Mouse (Mus musculus) megakaryocyte-erythroid progenitor cell, adult 5-6 weeks (primary cell): ENCODE measurements around the gene Ctsw. TPM values are rescaled to one million over a fixed set of nuclear protein-coding genes. Genes with fewer than 3 reads are reported as not detected.
"Not testable (repeated sequence)": the region's sequence is repeated elsewhere in the genome, so short reads cannot be mapped to it uniquely, and the experiment has no call there.

Experiments used
- ATAC-seq: replicated peaks from 2 replicates; pipeline ENCODE4 v1.8.0; 2016; ENCODE audit warnings: mild to moderate bottlenecking, inconsistent platforms; ENCODE audit not compliant: severe bottlenecking, poor library complexity, low FRiP score, low TSS enrichment
- total RNA-seq, 2 experiments: library from RNA; stranded (forward) in 1 of 2; stranded (reverse) in 1 of 2; fragments of 200-1000, 215-1000 nt in 1 of 2; fragments of >200 nt in 1 of 2; fragmentation: Nextera tagmentation in 1 of 2; gene quantifications; 2 replicates each; pipeline ENCODE4 v1.2.3; 2014 to 2017

The Ctsw gene
- total RNA-seq (2014; fragmentation: Nextera tagmentation) (4.9 and 10.5 TPM in 2 replicates), total RNA-seq (2017) (0.53 and 8.4 TPM in 2 replicates)

DNA sequence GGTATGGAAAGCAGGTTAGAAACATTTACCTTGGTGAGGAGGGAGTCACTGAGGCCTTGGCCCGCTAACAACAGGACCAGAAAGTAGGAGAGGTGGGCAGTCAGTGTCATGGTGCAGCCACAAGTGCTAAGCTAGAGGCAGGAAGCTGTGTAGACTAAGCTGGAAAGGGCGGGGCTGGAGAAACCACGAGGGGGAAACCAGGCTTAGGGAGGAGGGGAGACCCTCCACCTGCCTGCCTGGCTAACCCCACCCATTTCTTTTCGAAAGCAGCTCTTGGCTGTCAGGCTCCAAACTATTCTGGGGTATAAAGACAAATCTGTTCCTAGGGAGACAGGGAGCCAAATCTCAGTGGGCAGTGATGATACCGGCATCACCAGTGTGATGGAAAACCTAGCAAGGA is at the start of gene Ctsw:
TSS of gene Ctsw (minus strand) at position 134 of the 400 bp plus-strand sequence.
- ATAC-seq, result no peak

DNA sequence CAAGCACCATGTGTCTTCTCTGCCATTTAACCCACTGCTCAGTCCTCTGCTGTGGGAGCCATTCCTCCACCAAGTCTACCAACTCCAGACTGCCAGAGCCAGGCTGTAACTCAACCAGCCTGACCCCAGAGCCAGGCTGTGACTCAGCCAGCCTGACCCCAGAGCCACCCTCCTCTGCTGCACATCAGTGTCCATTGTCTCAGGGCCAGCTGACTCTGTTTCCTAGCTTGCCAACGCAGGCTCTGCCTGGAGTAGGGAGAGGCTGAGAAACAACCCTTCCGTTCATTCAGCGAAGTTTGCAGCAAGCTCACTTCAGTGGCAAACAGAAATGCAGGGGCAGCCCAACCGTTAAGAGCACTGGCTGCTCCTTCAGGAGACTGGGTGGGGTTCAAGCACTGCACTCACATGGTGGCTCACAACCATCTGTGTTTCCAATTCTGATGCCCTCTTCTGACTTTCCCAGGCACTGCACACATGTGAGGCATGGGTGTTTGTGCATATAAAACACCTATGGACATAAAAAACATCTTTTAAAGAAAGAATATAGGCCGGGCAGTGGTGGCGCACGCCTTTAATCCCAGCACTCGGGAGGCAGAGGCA is 48.7 kb upstream of the Ctsw start:
- ATAC-seq, result no peak

DNA sequence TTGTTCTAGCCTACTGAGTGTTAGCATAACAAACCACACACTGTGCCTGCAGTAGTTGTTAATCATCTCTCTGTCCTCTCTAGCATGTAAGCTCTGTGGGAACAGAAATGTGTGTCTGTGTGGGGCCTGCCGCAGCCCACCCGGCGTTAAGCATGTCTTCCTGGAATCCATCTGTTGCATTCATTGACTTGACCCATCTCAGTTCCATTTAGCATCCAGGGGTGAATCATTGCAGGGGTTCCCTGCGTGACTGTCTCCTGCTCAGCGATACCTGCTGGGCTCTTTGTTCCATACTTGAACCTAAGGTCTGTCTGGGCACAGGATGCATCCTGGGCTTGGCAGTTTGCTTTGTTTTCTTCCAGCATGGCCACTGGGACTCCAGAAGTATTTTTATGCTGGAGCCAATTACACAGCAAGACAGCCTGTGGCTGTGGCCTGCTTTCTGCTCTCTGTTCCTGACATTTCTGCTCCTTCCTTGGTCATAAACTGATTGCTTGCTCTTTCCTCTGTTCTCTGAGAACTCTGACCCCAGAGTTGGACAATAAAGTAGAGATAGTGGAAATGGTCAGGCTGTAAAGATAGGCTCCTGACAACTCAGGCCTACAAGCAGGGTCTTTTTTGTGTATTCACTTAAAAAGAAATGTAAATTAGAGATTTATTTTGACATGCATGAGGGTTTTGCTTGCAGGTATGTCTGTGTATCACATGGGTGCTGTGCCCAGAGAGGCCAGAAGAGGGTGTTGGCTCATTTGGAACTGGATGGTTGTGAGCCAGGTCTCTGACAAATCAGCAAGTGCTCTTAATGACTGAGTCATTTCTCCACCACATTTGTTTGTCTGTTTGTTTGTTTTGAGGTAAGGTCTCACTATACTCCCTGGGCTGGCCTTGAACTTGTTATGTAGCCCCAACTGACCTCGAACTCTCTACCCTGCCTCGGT is 47.8 kb upstream of the Ctsw start:
- ATAC-seq, result peak; percentile 64

DNA sequence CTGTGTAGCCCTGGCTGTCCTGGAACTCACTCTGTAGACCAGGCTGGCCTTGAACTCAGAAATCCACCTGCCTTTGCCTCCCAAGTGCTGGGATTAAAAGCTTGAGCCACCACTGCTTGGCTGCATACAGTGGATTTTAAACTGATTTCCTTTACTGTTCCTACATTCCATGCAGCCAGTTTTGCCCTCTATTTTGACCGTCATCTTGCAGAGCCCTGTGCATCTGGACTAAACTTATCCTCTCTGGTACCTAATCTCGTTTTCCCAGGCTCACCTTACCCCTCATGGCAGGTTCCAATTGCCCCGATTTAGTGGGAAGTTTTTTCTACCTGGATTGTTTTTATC is 44.7 kb upstream of the Ctsw start:
- ATAC-seq, result no peak

DNA sequence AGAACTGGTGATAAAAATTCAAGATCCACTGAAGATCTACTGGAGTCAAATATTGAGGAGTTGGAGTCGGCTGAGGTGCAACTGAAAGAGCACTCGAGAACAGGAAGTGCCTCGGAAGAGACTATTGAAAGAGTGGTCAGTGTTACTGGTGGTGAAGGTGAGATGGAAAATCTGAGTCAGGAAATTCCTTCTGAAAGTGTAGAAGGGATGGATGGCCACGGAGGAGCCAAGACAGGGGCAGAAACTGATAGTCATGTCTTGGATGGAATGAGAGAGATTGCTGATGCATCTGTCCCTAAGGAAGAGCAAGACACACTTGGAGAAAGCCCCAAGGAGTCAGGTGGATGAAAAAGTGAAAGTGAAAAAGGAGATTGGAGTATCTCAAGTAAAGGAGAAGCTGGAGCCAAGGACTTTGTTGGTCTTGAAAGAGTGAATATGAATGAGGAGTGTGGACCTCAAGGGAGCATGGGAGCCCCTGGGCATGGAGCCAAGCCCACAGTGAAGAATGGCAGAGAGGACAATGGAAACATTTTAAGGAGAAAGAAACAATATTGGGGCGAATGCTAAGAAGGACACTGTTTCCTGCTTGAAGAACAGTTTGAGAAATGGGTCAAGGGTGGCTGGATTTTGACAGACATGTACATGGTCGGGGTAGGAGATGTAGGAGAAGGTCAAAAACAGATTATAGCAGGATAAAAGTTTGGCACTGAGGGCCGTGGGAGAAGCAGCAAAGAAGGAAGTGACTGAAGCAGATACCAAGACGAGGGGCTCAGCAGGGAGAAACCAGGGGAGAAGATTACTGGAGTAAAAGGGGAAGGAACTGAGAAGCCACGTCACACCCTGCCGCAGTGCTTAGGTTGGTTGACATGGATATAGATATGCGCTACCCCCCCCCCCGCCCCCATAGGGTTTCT is 44.0 kb upstream of the Ctsw start:
- no peak for ATAC-seq

DNA sequence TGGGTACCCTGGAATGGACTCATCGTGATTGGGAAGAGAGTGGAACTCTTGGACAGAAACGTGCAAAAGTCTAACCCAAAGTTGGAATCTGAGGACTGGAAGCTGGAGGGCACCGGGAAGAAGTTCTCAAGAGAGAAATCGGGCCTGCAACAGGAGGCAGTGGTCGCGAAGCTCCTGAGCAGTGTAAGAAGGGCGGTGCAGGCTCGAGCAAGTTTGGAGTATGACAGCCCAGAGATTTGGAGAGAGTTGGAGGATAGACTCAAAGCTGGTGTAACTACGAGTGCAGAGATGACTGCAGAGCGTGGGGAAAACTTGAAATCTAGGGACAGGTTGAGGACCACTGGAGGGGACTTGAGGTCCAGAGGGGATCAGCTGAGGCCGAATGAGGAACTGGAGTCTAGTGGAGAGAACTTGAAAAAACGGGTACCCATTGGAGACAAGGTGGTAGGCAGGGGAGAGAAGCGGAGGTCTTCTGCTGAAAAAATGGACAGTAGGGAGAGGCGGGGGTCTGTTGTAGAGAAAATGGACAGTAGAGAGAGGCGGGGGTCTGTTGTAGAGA is 42.8 kb upstream of the Ctsw start:
- ATAC-seq, result no peak

DNA sequence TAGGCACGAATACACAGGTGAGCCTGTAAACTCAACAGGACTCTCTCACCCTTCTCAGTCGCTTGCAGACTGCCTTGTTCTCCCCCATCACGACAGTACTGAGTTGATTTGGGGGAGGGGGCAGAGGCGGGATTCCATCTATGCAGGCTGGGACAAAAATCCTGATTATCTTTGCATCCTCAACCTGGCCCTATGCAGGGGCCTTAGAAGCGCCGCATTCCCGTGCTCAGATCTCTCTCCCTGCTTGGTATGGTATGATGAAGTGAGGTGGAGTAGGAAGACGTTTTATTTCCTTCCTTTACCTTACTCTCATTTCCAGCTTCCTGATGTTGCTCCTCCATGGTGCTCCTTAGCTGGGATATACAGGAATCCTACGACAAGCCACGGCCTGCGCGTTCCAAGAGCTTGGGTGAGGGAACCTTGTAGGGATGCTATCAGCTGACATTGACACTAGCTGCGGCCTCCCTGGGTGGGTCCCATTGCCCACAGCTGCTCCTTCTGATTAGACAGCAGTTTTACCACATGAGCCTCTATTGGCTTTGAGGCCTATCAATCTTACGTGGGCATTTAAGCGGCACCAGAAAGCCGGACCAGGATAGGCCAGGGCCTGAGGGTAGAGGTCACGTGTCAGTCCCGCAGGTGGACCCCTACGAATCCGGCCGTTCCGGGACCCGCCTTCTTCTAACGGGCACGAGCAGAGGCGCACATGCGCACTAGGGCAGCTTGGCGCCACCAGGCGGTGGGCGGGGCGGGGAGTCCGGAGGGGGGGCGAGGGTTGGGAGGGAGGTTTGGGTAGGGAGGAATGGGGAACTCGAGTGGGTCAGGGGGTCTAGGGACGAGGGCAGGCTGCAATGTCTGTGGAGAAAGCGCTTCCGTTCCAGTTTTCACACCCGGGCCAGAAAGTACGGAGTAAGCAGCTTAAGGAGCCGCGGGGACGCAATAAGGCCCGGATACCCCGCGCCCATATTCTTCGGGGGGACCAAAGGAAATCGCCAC is 42.0 kb upstream of the Ctsw start, which contains the start of gene Snx32:
TSS of gene Snx32 (minus strand) at position 508 of the 996 bp plus-strand sequence.
- ATAC-seq, result peak; percentile 99

DNA sequence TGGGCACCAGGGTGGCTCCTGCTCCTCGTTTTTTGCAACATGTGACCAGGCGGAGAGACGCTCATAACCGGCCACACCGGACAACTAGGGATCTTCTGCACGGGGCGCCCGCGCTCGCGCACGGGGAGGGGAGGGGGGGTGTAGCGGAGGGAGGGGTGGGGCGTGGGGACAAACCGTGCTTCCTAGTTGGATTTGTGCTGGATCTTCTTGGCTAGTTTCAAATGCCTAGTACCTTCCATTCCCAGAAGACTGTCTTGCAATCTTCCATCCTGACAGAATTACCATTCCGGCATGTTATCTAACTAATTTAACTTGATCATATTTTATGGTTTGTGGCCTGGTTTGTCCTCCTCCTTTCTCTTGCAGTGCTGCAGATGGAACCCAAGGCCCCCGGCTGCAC is 35.4 kb upstream of the Ctsw start, which contains the start of gene 1700020D05Rik:
TSS of gene 1700020D05Rik (minus strand) at position 101 of the 400 bp plus-strand sequence.
- ATAC-seq, result no peak

DNA sequence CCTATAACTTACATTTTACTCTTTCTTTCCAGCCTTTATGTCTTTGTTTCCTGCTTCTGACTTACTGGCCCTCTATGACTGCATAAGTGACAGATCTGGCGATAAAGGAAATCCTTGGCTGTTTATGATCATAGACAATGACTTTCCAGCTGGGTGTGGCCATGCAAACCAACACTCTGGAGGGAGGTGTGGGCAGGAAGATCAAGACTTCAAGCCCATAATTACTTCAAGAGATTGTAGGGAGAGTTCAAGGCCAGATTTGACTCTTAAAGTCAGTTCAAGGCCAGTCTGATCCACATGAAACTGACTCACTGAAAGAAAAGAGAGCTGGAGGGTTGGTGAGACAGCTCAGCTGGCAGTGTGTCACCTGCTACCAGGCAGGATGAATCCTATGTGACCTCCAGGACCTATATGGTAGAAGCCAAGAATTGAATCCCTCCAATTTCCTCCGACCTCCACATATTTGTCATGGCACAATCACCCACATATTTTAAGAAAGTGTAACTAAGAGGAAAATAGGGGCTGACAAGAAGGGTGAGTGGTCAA is 32.1 kb upstream of the Ctsw start:
- no peak for ATAC-seq

DNA sequence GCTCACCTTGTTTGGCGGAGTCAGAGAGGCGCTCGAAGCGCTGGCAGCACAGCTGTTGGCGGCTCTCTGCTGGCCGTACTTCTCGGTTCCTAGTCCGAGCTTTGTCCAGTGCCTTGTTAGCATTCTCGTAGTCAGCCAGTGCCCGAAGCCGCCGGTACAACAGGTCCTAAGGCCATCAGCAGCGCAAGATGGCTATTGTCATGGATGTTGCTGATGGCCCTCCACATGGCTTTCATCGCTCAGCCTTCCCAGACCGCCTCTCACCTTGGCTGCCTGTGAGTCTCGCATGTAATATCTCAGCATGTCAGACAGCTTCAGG is 27.7 kb upstream of the Ctsw start:
- ATAC-seq, result no peak

DNA sequence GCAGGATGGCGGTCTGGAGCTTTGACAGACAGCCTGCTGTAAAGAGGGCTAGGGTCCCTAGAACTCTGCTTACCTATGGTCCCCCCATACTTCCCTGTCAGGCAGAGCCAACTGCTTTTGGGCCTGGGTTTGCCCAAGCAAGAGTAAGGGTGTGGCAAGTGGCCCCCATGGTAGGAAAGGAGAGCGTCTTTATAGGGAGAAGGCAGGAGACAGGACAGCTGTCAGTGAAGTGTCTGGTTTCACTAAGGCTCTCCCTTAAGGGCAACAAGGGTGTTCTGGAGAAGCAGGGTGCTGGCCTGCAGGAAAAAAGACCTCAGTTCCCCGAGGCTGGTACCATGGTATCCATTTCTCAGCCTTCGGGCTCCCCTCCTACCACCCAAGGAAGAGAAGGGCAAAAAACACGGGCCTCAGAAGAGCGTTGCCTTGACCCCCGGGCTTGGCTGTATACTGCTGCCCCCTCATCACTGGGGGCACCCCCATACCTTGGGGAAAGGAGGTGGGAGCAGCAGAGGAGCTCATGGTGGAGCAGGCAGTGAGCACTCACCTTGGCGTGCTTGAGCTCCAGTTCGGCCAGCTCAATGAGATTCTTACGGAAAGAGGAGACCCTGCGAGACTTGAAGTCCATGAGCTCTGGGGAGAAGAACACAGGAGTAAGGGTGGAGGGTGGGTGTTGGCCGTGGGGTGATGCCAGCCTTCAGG is 27.2 kb upstream of the Ctsw start:
- no peak for ATAC-seq

DNA sequence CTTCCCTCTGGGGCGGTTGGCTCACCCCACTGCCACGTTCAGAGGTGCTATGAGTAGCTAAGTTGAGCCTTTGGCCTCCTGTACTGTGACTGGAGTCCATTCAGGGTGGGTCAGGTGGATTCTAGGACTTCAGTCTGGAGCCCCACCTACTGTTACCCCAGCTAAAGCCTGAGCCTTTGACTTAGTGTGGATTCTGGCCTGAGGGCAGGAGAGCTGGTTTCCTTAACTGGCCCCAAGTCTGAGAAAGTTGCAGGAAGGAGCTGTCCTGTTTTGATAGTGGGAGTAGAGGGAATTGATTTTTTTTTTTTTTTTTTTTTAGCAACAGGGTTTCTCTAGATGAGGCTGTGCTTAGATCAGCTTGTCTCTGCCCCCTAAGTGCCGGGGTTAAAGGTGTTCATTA is 26.0 kb upstream of the Ctsw start:
- no peak for ATAC-seq

DNA sequence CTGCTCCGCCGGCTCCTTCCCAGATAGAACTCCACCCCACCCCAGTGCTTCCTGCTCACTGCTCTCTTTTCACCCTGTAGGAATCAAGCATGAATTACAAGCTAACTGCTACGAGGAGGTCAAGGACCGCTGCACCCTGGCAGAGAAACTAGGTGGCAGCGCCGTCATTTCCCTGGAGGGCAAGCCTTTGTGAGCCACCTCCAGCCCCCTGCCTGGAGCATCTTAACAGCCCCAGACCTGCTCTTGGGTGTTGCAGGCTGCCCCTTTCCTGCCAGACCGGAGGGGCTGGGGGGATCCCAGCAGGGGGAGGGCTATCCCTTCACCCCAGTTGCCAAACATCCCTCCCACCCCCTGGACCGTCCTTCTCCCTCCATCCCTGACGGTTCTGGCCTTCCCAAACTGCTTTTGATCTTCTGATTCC is 25.0 kb upstream of the Ctsw start:
- not testable (repeated sequence) for ATAC-seq

DNA sequence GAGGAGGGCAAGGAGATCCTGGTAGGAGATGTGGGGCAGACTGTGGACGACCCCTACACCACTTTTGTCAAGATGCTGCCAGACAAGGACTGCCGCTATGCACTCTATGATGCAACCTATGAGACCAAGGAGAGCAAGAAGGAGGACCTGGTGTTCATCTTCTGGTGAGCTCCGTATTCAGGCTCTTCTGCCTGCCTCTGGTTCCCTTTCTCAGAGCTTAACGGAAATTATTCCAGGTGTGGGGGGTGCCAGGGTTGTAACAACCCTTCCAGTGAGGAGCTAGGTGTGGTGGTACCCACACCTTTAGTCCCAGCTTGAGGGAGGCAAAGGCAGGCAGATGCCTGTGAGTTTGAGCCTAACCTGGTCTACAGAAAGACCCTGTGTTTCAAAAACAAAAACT is 24.3 kb upstream of the Ctsw start:
- ATAC-seq, result no peak

DNA sequence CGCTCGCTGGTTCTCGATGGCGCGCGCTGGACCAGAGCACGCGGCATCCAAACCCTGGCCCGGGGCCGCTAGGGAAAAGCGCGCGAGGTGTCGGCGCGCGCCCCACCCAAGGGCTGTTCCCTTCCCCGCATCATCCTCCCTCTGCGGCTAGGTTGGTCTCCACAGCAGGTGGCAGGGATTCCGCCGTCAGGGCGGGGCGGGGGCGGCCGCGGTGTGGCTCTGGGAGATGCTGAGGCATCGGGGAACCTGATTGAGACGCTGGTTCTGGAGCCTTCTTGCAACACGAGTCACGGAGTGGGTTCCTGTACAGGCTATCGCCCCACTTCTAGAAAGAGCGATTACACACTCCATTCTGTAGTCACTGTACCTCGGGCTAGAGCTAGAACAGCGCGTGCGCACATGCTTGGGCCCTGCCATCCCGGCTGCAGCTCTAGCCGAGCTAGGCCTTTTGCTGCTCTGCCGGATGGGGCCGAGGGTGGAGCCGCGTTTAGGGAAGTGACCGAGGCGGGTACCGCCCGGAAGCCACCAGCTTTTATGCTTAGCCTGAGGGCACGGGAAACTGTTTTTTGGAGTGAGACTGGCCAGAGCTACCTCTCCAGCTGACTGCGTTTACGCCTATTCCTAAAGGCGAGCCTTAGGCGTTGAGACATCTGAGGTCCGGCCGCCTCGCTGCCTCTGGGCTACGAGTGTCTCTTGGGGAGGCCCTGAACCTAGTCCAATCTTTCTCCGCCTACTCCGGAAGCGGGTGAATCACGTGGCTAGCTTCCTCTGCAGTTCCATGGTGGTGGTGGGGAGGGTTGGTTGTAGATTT is 22.8 kb upstream of the Ctsw start:
- ATAC-seq, result peak; percentile 27

DNA sequence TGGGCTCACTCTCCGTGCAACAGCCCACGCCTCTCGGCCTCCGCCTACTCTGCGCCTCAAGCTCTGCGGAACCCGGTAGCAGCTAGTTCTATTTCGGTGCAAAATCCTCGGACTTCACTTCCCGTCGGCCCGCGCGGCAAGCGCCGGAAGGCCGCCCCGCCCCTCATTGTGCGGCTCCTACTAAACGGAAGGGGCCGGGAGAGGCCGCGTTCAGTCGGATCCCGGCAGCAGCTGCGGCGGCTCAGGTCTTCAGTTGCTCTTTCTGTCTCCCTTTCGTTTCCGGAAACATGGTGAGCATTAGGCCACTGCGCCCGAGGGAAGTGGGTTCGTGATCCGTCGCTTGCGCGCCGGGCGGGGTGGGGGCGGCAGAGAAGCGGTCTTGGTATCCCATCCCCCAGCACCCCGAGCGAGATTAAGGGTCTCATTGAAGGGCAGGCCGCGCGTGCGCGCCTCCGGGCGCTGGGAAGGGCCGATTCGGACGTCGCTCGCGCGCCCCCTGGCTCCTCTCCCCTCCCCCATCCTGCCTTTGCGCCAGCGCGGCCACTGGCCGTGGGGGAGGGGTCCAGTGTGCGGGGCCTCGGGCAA is 22.1 kb upstream of the Ctsw start, which contains the start of gene Cfl1:
TSS of gene Cfl1 (plus strand) at position 143 of the 585 bp plus-strand sequence.
- peak; percentile 51 for ATAC-seq
